Comparison of ENCODE assay signal across 8 mouse cellular contexts in the genomic region with DNA sequence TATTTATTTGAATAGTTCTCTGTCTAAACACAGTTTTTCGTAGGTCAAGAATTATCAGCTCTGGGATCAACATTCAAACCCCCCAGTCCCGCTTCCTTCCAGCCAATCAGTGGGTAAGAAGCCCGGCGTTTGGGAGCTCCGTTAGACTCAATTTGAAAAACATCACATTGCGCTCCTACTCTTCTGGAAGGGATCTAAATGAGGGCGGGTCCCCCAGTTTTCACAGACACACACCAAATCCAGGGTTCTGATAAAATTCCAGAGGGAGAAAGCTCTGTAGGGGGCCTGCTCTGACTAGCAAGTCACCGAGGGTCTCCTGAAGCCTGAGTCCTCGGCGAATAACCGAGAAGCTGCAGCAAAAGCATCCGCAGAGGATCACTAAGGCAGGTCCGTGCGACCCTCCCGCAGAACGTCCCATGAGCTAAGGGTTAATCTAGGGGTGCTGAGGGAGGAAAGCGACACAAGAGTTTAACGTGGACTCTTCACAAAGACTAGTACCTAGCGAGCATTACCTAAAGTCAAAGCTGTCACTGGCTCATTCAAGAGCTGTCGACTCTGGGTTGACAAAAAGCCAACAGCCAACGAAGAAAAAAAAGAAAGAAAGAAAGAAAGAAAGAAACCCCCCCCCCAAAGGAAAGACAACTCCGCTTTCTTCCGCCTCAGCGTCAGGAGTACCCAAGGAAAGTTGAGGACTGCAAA. TPM values are rescaled to one million over a fixed set of nuclear protein-coding genes. Genes with fewer than 3 reads are reported as not detected.
DNase-seq lines count a peak whose midpoint lies in the region; ATAC-seq and TF ChIP-seq lines count a peak whose summit lies in the region.

No protein-coding gene starts in this region.

- no peak for TF ChIP-seq POLR2A in cerebellum, adult 2 months (IDR thresholded peaks at IDR 0.05; ENCODE audit: borderline replicate concordance, insufficient read depth, low read length)

- no peak for TF ChIP-seq CTCF in cerebellum, adult 2 months (IDR thresholded peaks at IDR 0.05; ENCODE audit: borderline replicate concordance, insufficient read depth, low read depth, low read length)
- TF ChIP-seq CTCF in forebrain, postnatal 0 days (IDR thresholded peaks at IDR 0.05; ENCODE audit: low read depth) = 0 out of 2 replicates have a peak, but pooled peaks have one; percentile 1

- no peaks in the 10 kb centered on the region for H3K9me3 ChIP-seq in forebrain, postnatal 0 days (ENCODE audit: low read length)
- no peaks in the 10 kb centered on the region for H3K9me3 ChIP-seq in hindbrain, embryonic 14.5 days (ENCODE audit: control insufficient read depth, low read length)
- no peaks in the 10 kb centered on the region for H3K9me3 ChIP-seq in limb, embryonic 11.5 days (ENCODE audit: control insufficient read depth, low read length)
- H3K9me3 ChIP-seq in midbrain, embryonic 13.5 days = no peaks in the 10 kb centered on the region

- no peak for ATAC-seq in cerebellum, adult (ENCODE audit: insufficient number of reproducible peaks, low FRiP score, low TSS enrichment)
- ATAC-seq in forebrain, postnatal 0 days = no peak
- no peak for ATAC-seq in hindbrain, embryonic 14.5 days (ENCODE audit: low FRiP score)
- no peak for ATAC-seq in limb, embryonic 11.5 days (ENCODE audit: insufficient number of reproducible peaks, low FRiP score, low TSS enrichment, low read depth)
- ATAC-seq in midbrain, embryonic 13.5 days = no peak

- peaks cover 4% of the 10 kb centered on the region; the same call in 1 of the 2 replicates for H3K4me1 ChIP-seq in cerebellum, adult 2 months (ENCODE audit: control insufficient read depth, insufficient read depth, low read length)
- H3K4me1 ChIP-seq in forebrain, postnatal 0 days (ENCODE audit: insufficient read depth) = 0 out of 2 replicates have a peak, but pooled peaks cover 3% of the 10 kb centered on the region
- peaks cover 4% of the 10 kb centered on the region; the same call in 1 of the 2 replicates for H3K4me1 ChIP-seq in hindbrain, embryonic 14.5 days (replicated peaks; ENCODE audit: control insufficient read depth, insufficient read depth, low read length)
- no peaks in the 10 kb centered on the region for H3K4me1 ChIP-seq in limb, embryonic 11.5 days (ENCODE audit: control insufficient read depth, insufficient read depth, low read length)
- H3K4me1 ChIP-seq in midbrain, embryonic 13.5 days (replicated peaks) = 0 out of 2 replicates have a peak, but pooled peaks cover 5% of the 10 kb centered on the region

- H3K27ac ChIP-seq in cerebellum, adult 2 months (ENCODE audit: insufficient read depth, low read length) = peak overlapping the region; percentile 23; the same call in 1 of the 2 replicates
- H3K27ac ChIP-seq in forebrain, postnatal 0 days (ENCODE audit: low read depth, low read length) = peak overlapping the region; percentile 90
- H3K27ac ChIP-seq in hindbrain, embryonic 14.5 days = peak overlapping the region; percentile 80
- H3K27ac ChIP-seq in limb, embryonic 11.5 days (replicated peaks; ENCODE audit: low read depth, low read length) = peak overlapping the region; percentile 95
- peak overlapping the region; percentile 89 for H3K27ac ChIP-seq in midbrain, embryonic 13.5 days

- under 1% methylated on average over 24 of the region's 24 CpGs for WGBS in cerebellum, adult 2 months
- 1% methylated on average over 24 of the region's 24 CpGs for WGBS in forebrain, postnatal 0 days
- under 1% methylated on average over 24 of the region's 24 CpGs for WGBS in hindbrain, embryonic 14.5 days
- WGBS in limb, embryonic 11.5 days = under 1% methylated on average over 24 of the region's 24 CpGs
- under 1% methylated on average over 24 of the region's 24 CpGs for WGBS in midbrain, embryonic 13.5 days

- no peaks in the 10 kb centered on the region for H3K27me3 ChIP-seq in cerebellum, adult 2 months (ENCODE audit: control insufficient read depth, insufficient read depth, low read length)
- H3K27me3 ChIP-seq in forebrain, postnatal 0 days (ENCODE audit: insufficient read depth, low read length) = no peaks in the 10 kb centered on the region
- H3K27me3 ChIP-seq in hindbrain, embryonic 14.5 days (ENCODE audit: control insufficient read depth, insufficient read depth, low read length) = no peaks in the 10 kb centered on the region
- H3K27me3 ChIP-seq in limb, embryonic 11.5 days (ENCODE audit: control insufficient read depth, insufficient read depth, low read length) = no peaks in the 10 kb centered on the region
- H3K27me3 ChIP-seq in midbrain, embryonic 13.5 days = no peaks in the 10 kb centered on the region

- H3K4me2 ChIP-seq in forebrain, postnatal 0 days (ENCODE audit: low read depth) = peak overlapping the region; percentile 79
- peak overlapping the region; percentile 85 for H3K4me2 ChIP-seq in hindbrain, embryonic 14.5 days (replicated peaks)
- H3K4me2 ChIP-seq in limb, embryonic 11.5 days (ENCODE audit: low read depth, severe bottlenecking) = peak overlapping the region; percentile 52
- peak overlapping the region; percentile 84 for H3K4me2 ChIP-seq in midbrain, embryonic 13.5 days (replicated peaks)

- peak; percentile 22 for DNase-seq in cerebellum, adult 11 months
- DNase-seq in cerebellum, adult 2 months = peak; percentile 23 to 41
- DNase-seq in forebrain, postnatal 0 days = peak; percentile 74
- DNase-seq in hindbrain, embryonic 14.5 days (ENCODE audit: low spot score) = peak; percentile 45
- DNase-seq in limb, embryonic 11.5 days (ENCODE audit: low spot score) = peak; percentile 66
- DNase-seq in spleen, postnatal 10 days (ENCODE audit: low spot score in 2 of 2) = peak; percentile 71 to 73

- H3K9ac ChIP-seq in forebrain, postnatal 0 days = peak overlapping the region; percentile 72
- peak overlapping the region; percentile 72 for H3K9ac ChIP-seq in hindbrain, embryonic 14.5 days
- peak overlapping the region; percentile 96 for H3K9ac ChIP-seq in limb, embryonic 11.5 days (ENCODE audit: low read length)
- peak overlapping the region; percentile 92 for H3K9ac ChIP-seq in midbrain, embryonic 13.5 days (replicated peaks)

- H3K4me3 ChIP-seq in cerebellum, adult 2 months (replicated peaks; ENCODE audit: insufficient read depth, low read depth, low read length) = peak overlapping the region; percentile 76
- peak overlapping the region; percentile 87 for H3K4me3 ChIP-seq in forebrain, postnatal 0 days (ENCODE audit: low read depth, low read length)
- H3K4me3 ChIP-seq in hindbrain, embryonic 14.5 days (replicated peaks; ENCODE audit: low read length) = peak overlapping the region; percentile 90
- peak overlapping the region; percentile 93 for H3K4me3 ChIP-seq in limb, embryonic 11.5 days (ENCODE audit: low read depth, low read length)
- peak overlapping the region; percentile 94 for H3K4me3 ChIP-seq in midbrain, embryonic 13.5 days (replicated peaks)

- H3K36me3 ChIP-seq in forebrain, postnatal 0 days (ENCODE audit: insufficient read depth) = no peaks in the 10 kb centered on the region
- no peaks in the 10 kb centered on the region for H3K36me3 ChIP-seq in hindbrain, embryonic 14.5 days (replicated peaks; ENCODE audit: control insufficient read depth, insufficient read depth)
- H3K36me3 ChIP-seq in limb, embryonic 11.5 days (ENCODE audit: control insufficient read depth, insufficient read depth, low read length) = no peaks in the 10 kb centered on the region
- H3K36me3 ChIP-seq in midbrain, embryonic 13.5 days = no peaks in the 10 kb centered on the region

RNA-seq across cellular contexts. Expression of a gene that starts 40.1 kb away (rescaled TPM):
- polyA plus RNA-seq in cerebellum, adult 2 months (2012; rRNA removed) = 0.51 and 0.73 TPM in 2 replicates
- 4.1 and 4.4 TPM in 2 replicates for total RNA-seq in forebrain, postnatal 0 days (2014; rRNA removed)
- polyA plus RNA-seq in forebrain, postnatal 0 days (2015; fragmentation: Nextera tagmentation; extraction: Ambion mirVana) = 1.6 and 2.6 TPM in 2 replicates
- 4.2 and 4.4 TPM in 2 replicates for polyA plus RNA-seq in hindbrain, embryonic 14.5 days (2014; fragmentation: Nextera tagmentation; extraction: Ambion mirVana)
- 0.79 TPM in 2 replicates for polyA plus RNA-seq in limb, embryonic 11.5 days (2014; fragmentation: Nextera tagmentation; extraction: Ambion mirVana)
- polyA plus RNA-seq in midbrain, embryonic 13.5 days (2015; fragmentation: Nextera tagmentation; extraction: Ambion mirVana) = 3.2 and 3.4 TPM in 2 replicates

RNA-seq across cellular contexts. Expression of a gene that starts 49.3 kb away (rescaled TPM):
- polyA plus RNA-seq in cerebellum, adult 2 months (2012; rRNA removed) = 14.6 and 16.7 TPM in 2 replicates
- 29.0 and 32.4 TPM in 2 replicates for total RNA-seq in forebrain, postnatal 0 days (2014; rRNA removed)
- polyA plus RNA-seq in forebrain, postnatal 0 days (2015; fragmentation: Nextera tagmentation; extraction: Ambion mirVana) = 44.0 and 46.0 TPM in 2 replicates
- 53.5 and 55.9 TPM in 2 replicates for polyA plus RNA-seq in hindbrain, embryonic 14.5 days (2014; fragmentation: Nextera tagmentation; extraction: Ambion mirVana)
- polyA plus RNA-seq in limb, embryonic 11.5 days (2014; fragmentation: Nextera tagmentation; extraction: Ambion mirVana) = 16.8 and 19.2 TPM in 2 replicates
- polyA plus RNA-seq in midbrain, embryonic 13.5 days (2015; fragmentation: Nextera tagmentation; extraction: Ambion mirVana) = 48.4 and 54.0 TPM in 2 replicates

Comparison
In these comparisons a context has a peak if more than half of its experiments do, and no peak if none do; other contexts are left out.
1. DNase-seq: peak in every context shown above with its lines; median percentile 74 in forebrain, postnatal 0 days; 72 in spleen, postnatal 10 days; 66 in limb, embryonic 11.5 days; 45 in hindbrain, embryonic 14.5 days; 32 in cerebellum, adult 2 months; 22 in cerebellum, adult 11 months.
2. H3K27ac ChIP-seq: peak in every context shown above with its lines; median percentile 95 in limb, embryonic 11.5 days; 90 in forebrain, postnatal 0 days; 89 in midbrain, embryonic 13.5 days; 80 in hindbrain, embryonic 14.5 days; 23 in cerebellum, adult 2 months.